Mouse (Mus musculus) subcutaneous adipose tissue, adult 2 months (tissue): ENCODE results near the gene Gm10662. TPM values are rescaled to one million over a fixed set of nuclear protein-coding genes. Genes with fewer than 3 reads are reported as not detected.

Source experiments
- polyA plus RNA-seq: library from polyadenylated mRNA; depleted of rRNA; stranded (reverse); fragments of >200 nt; gene quantifications from 2 replicates; pipeline ENCODE4 v1.2.3, GENCODE M21; 2012; ENCODE audit warnings: low replicate concordance; rRNA removed

The Gm10662 gene
- not detected in 2 replicates for polyA plus RNA-seq

GRCm38 (mm10) chr7:23144380-23144779 is at the start of gene Gm10662:
Gene Gm10662 (minus strand): TSS chr7:23144480.

Other genes starting within 250 kb of the Gm10662 start
- gene Gm4214, start 159.8 kb downstream of the Gm10662 start, polyA plus RNA-seq = not detected in 2 replicates
- not detected in 2 replicates for gene Gm4216, start 124.6 kb downstream of the Gm10662 start, polyA plus RNA-seq
- gene Vmn1r163, start 88.9 kb downstream of the Gm10662 start, polyA plus RNA-seq = not detected in 2 replicates
- not detected in 2 replicates for gene Gm8720, start 77.0 kb downstream of the Gm10662 start, polyA plus RNA-seq
- gene Vmn1r165, start 72.9 kb upstream of the Gm10662 start, polyA plus RNA-seq = not detected in 2 replicates
- gene Vmn1r166, start 107.2 kb upstream of the Gm10662 start, polyA plus RNA-seq = not detected in 2 replicates
- gene Gm6902, start 134.4 kb upstream of the Gm10662 start, polyA plus RNA-seq = not detected in 2 replicates
- gene Nlrp4e, start 156.7 kb upstream of the Gm10662 start, polyA plus RNA-seq = not detected in 2 replicates
- gene Nlrp5, start 241.4 kb upstream of the Gm10662 start, polyA plus RNA-seq = not detected in 2 replicates